Mouse (Mus musculus): ENCODE measurements around the gene Slx4. TPM values are rescaled to one million over a fixed set of nuclear protein-coding genes. Genes with fewer than 3 reads are reported as not detected.
"Not testable (repeated sequence)": the region's sequence is repeated elsewhere in the genome, so short reads cannot be mapped to it uniquely, and the experiment has no call there.

Gene Slx4
- polyA plus RNA-seq, 1 experiment, result 39.5 TPM

DNA sequence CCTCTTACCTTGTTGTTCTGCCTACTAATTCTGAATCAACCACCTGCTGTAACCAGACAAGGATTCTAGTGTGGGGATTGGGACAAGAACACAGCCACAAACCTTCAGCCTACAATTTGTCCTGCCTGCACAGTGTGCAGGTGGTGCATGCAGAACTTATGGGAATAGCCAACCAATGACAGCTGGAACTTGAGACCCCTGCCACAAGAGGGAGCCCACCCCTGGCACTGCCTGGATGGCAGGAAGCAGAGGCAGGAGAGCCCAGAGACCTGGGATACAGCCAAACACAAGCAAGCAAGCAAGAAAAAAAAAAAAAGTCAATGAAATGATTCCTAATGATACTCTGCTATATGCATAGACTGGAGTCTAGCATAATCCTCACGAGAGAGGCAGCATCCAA lies 17.7 kb upstream of the Slx4 start:
- H3K27ac ChIP-seq (ENCODE audit: insufficient read depth, low read length), result no peak overlapping the region
- no peaks in the 10 kb centered on the region for H3K36me3 ChIP-seq (ENCODE audit: control insufficient read depth, insufficient read depth, low read length, poor library complexity, severe bottlenecking)
- TF ChIP-seq EP300 (IDR thresholded peaks at IDR 0.05; ENCODE audit: insufficient read depth, low read depth, low read length), result no peak
- peak; percentile 23 for TF ChIP-seq CTCF (IDR thresholded peaks at IDR 0.05; ENCODE audit: low read depth, low read length)
- H3K27me3 ChIP-seq (ENCODE audit: control insufficient read depth, insufficient read depth, low read length, poor library complexity, severe bottlenecking), result no peaks in the 10 kb centered on the region
- no peaks in the 10 kb centered on the region for H3K9me3 ChIP-seq (replicated peaks; ENCODE audit: control insufficient read depth, insufficient read depth, low read length, poor library complexity, severe bottlenecking)
- no peak overlapping the region for H3K9ac ChIP-seq (ENCODE audit: low read depth, poor library complexity, severe bottlenecking)
- H3K4me3 ChIP-seq (ENCODE audit: low read depth, low read length), result no peak overlapping the region
- H3K4me1 ChIP-seq (ENCODE audit: control insufficient read depth, insufficient read depth, low read length), result no peaks in the 10 kb centered on the region

DNA sequence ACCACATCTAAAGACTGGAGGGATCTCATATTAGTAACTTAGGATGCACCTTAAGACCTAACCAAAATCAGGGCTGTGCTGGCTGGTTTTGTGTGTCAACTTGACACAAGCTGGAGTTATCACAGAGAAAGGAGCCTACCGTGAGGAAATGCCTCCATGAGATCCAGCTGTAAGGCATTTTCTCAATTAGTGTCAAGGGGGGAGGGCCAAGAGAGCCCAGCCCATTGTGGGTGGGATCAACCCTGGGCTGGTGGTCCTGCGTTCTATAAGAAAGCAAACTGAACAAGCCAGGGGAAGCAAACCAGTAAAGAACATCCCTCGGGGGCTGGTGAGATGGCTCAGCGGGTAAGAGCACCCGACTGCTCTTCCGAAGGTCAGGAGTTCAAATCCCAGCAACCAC lies 13.9 kb upstream of the Slx4 start:
- not testable (repeated sequence) for H3K9ac ChIP-seq (ENCODE audit: low read depth, poor library complexity, severe bottlenecking); H3K4me1 ChIP-seq (ENCODE audit: control insufficient read depth, insufficient read depth, low read length); H3K27me3 ChIP-seq (ENCODE audit: control insufficient read depth, insufficient read depth, low read length, poor library complexity, severe bottlenecking); H3K27ac ChIP-seq (ENCODE audit: insufficient read depth, low read length); H3K4me3 ChIP-seq (ENCODE audit: low read depth, low read length); H3K36me3 ChIP-seq (ENCODE audit: control insufficient read depth, insufficient read depth, low read length, poor library complexity, severe bottlenecking); H3K9me3 ChIP-seq (replicated peaks; ENCODE audit: control insufficient read depth, insufficient read depth, low read length, poor library complexity, severe bottlenecking)

DNA sequence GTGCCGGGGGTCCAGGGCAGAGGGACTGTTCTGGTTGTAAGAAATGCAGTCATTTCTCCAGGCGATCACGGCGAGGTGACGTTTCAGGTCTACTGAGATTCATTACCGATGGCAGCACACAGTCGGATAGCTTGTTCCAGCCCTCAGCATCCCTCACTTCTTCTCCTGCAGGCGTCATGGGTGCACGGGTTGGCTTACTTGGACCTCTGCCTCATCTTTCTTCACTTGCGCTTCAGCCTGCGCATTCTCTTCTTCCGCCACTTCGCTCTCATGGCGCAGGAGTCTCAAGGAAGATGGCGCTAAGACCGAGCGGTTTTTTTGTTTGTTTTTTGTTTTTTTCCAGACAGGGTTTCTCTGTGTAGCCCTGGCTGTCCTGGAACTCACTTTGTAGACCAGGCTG lies 13.2 kb upstream of the Slx4 start:
- H3K4me3 ChIP-seq (ENCODE audit: low read depth, low read length); H3K36me3 ChIP-seq (ENCODE audit: control insufficient read depth, insufficient read depth, low read length, poor library complexity, severe bottlenecking); H3K27ac ChIP-seq (ENCODE audit: insufficient read depth, low read length); H3K9ac ChIP-seq (ENCODE audit: low read depth, poor library complexity, severe bottlenecking); H3K4me1 ChIP-seq (ENCODE audit: control insufficient read depth, insufficient read depth, low read length); H3K9me3 ChIP-seq (replicated peaks; ENCODE audit: control insufficient read depth, insufficient read depth, low read length, poor library complexity, severe bottlenecking); H3K27me3 ChIP-seq (ENCODE audit: control insufficient read depth, insufficient read depth, low read length, poor library complexity, severe bottlenecking): not testable (repeated sequence)

DNA sequence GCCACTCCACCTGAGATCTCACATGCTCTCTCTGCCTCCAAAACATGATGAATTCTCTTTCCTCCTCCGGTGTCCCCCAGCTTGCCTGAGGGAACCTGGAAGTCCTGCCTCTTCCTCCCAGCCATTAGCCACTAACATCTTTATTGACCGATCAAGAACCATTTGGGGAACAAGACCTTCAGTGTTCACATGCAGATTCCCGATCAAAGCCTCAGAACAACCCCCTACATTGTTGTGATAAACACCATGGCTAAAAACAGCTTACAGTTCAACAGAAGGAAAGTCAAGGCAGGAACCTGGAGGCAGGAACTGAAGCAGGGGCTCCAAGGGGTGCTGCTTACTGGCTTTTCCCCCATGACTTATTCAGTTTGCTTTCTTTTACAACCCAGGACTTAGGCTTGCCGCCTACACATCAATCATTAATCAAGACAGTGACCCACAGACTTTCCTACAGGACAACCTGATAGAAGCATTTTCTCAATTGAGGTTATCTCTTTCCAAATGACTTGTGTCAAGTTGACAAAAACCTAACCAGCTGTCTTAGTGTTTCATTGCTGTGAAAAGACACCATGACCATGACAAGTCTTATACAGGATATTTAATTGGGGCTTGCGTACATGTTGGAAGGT lies 10.6 kb upstream of the Slx4 start:
- H3K4me1 ChIP-seq (ENCODE audit: control insufficient read depth, insufficient read depth, low read length), result no peaks in the 10 kb centered on the region
- H3K9me3 ChIP-seq (replicated peaks; ENCODE audit: control insufficient read depth, insufficient read depth, low read length, poor library complexity, severe bottlenecking), result peaks cover 14% of the 10 kb centered on the region
- no peak for TF ChIP-seq POLR2A (IDR thresholded peaks at IDR 0.05; ENCODE audit: insufficient read depth, low read length)
- TF ChIP-seq EP300 (IDR thresholded peaks at IDR 0.05; ENCODE audit: insufficient read depth, low read depth, low read length), result no peak
- TF ChIP-seq CTCF (IDR thresholded peaks at IDR 0.05; ENCODE audit: low read depth, low read length), result no peak
- no peak overlapping the region for H3K9ac ChIP-seq (ENCODE audit: low read depth, poor library complexity, severe bottlenecking)
- H3K27ac ChIP-seq (ENCODE audit: insufficient read depth, low read length), result no peak overlapping the region
- H3K36me3 ChIP-seq (ENCODE audit: control insufficient read depth, insufficient read depth, low read length, poor library complexity, severe bottlenecking), result no peaks in the 10 kb centered on the region
- H3K4me3 ChIP-seq (ENCODE audit: low read depth, low read length), result no peak overlapping the region
- no peaks in the 10 kb centered on the region for H3K27me3 ChIP-seq (ENCODE audit: control insufficient read depth, insufficient read depth, low read length, poor library complexity, severe bottlenecking)

DNA sequence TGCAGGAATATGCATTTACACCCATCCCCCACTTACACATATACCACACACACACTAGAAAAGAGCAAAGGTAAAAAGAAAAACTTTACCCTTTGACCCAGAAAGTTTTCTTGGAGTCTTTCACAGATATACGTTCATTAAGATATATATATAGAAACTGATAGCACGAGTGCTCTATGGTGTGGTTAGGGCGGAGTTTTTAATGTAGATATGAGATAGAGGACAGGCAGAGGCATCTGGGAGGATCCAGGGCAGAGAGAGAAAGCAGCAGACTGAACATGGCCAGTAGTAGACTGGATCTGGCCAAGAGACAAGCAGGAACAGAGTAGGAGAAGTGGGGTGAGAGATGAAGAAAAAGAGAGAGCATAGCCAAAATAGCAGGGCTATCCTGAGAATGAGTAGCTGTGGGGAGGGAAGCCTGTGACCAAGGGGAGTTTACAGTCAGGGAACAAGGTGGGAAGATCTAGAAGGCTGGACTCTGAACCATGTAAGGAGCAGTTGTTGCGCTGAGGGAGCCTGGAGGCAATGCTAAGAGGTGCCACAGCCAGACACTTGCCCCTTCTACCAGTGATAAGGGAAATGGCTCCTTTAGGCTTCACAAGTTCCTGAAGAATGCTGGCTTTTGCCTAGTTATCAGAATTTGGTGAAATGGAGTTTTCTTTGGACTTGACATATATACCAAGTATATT lies 9.5 kb upstream of the Slx4 start:
- H3K9ac ChIP-seq (ENCODE audit: low read depth, poor library complexity, severe bottlenecking), result no peak overlapping the region
- H3K4me1 ChIP-seq (ENCODE audit: control insufficient read depth, insufficient read depth, low read length), result no peaks in the 10 kb centered on the region
- no peaks in the 10 kb centered on the region for H3K36me3 ChIP-seq (ENCODE audit: control insufficient read depth, insufficient read depth, low read length, poor library complexity, severe bottlenecking)
- TF ChIP-seq EP300 (IDR thresholded peaks at IDR 0.05; ENCODE audit: insufficient read depth, low read depth, low read length) (no peak), CTCF (IDR thresholded peaks at IDR 0.05; ENCODE audit: low read depth, low read length) (no peak), POLR2A (IDR thresholded peaks at IDR 0.05; ENCODE audit: insufficient read depth, low read length) (no peak)
- H3K27me3 ChIP-seq (ENCODE audit: control insufficient read depth, insufficient read depth, low read length, poor library complexity, severe bottlenecking), result no peaks in the 10 kb centered on the region
- H3K4me3 ChIP-seq (ENCODE audit: low read depth, low read length), result no peak overlapping the region
- no peak overlapping the region for H3K27ac ChIP-seq (ENCODE audit: insufficient read depth, low read length)
- H3K9me3 ChIP-seq (replicated peaks; ENCODE audit: control insufficient read depth, insufficient read depth, low read length, poor library complexity, severe bottlenecking), result peaks cover 20% of the 10 kb centered on the region

DNA sequence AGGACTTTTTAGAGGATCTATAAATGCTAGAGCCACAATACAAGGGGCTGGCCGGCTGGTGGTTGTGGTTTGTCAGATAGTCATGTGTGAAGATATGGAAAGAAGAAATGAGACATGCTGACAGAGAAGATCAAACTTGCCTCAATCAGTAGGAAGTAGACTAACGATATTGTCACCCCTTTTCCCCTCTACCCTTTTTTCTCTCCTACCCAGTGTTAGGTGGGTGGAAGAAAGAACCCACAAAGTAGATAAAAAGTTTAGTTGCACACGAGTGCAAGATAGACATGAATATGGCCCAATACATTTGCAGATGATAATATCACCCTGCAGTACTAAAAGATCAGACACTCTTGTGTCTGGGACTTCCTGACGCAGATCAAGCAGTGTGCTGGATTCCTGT lies 15.2 kb downstream of the Slx4 start:
- no peak overlapping the region for H3K27ac ChIP-seq (ENCODE audit: insufficient read depth, low read length)
- no peak overlapping the region for H3K9ac ChIP-seq (ENCODE audit: low read depth, poor library complexity, severe bottlenecking)
- H3K4me1 ChIP-seq (ENCODE audit: control insufficient read depth, insufficient read depth, low read length), result no peaks in the 10 kb centered on the region
- no peaks in the 10 kb centered on the region for H3K9me3 ChIP-seq (replicated peaks; ENCODE audit: control insufficient read depth, insufficient read depth, low read length, poor library complexity, severe bottlenecking)
- peaks cover 49% of the 10 kb centered on the region for H3K36me3 ChIP-seq (ENCODE audit: control insufficient read depth, insufficient read depth, low read length, poor library complexity, severe bottlenecking)
- TF ChIP-seq CTCF (IDR thresholded peaks at IDR 0.05; ENCODE audit: low read depth, low read length), result no peak
- TF ChIP-seq EP300 (IDR thresholded peaks at IDR 0.05; ENCODE audit: insufficient read depth, low read depth, low read length), result no peak
- no peak for TF ChIP-seq POLR2A (IDR thresholded peaks at IDR 0.05; ENCODE audit: insufficient read depth, low read length)
- H3K27me3 ChIP-seq (ENCODE audit: control insufficient read depth, insufficient read depth, low read length, poor library complexity, severe bottlenecking), result no peaks in the 10 kb centered on the region
- H3K4me3 ChIP-seq (ENCODE audit: low read depth, low read length), result no peak overlapping the region

Data from ES-Bruce4 (cell line).